Mouse (Mus musculus) G1E (cell line): ENCODE measurements at regions not wholly inside any gene's neighbourhood (a gene's known extent, or its start where the extent isn't known, plus 50 kb on each side); places are given as distances from the start of the nearest gene placed in this dataset.

Source experiments
- ATAC-seq: 2 replicates; pipeline ENCODE4 v1.8.0; 2016; ENCODE audit warnings: mild to moderate bottlenecking; ENCODE audit not compliant: insufficient number of reproducible peaks, poor library complexity, low FRiP score, severe bottlenecking; ENCODE audit errors: extremely low read depth
- DNase-seq: peaks from one replicate; pipeline ENCODE4 v3.0.0; 2012; ENCODE audit warnings: low spot score
- H3K27me3 ChIP-seq: 2 replicates; pipeline ENCODE4 v1.6.1; 2012; ENCODE audit warnings: mild to moderate bottlenecking, low read length, inconsistent platforms; ENCODE audit not compliant: insufficient read depth
- H3K36me3 ChIP-seq: replicated peaks from 2 replicates; pipeline ENCODE3; 2012; ENCODE audit warnings: mild to moderate bottlenecking, inconsistent platforms
- H3K4me1 ChIP-seq: 2 replicates; pipeline ENCODE4 v1.6.1; 2012; ENCODE audit warnings: low read depth, low read length, inconsistent platforms, mixed read lengths; ENCODE audit not compliant: insufficient read depth
- H3K4me3 ChIP-seq: 2 replicates; pipeline ENCODE4 v1.5.1; 2012; ENCODE audit warnings: low read depth, mild to moderate bottlenecking, inconsistent platforms, low read length, moderate library complexity, mixed read lengths
- H3K9me3 ChIP-seq: replicated peaks from 2 replicates; pipeline ENCODE4 v1.6.1; 2012; ENCODE audit warnings: inconsistent platforms
- CTCF ChIP-seq: IDR thresholded peaks from 2 replicates; pipeline ENCODE4 v1.5.1; 2012; ENCODE audit warnings: low read depth, low read length, inconsistent platforms, mixed read lengths
- GATA1 ChIP-seq: IDR thresholded peaks from 2 replicates; pipeline ENCODE4 v1.6.1; 2012; ENCODE audit warnings: borderline replicate concordance, low read length, inconsistent platforms, mixed read lengths
- GATA2 ChIP-seq: IDR thresholded peaks from 2 replicates; pipeline ENCODE4 v1.6.1; 2012; ENCODE audit warnings: low read depth, low read length, inconsistent platforms, borderline replicate concordance
- POLR2AphosphoS5 ChIP-seq: IDR thresholded peaks from 2 replicates; pipeline ENCODE4 v1.6.1; 2012; ENCODE audit warnings: low read depth, low read length, inconsistent platforms; ENCODE audit not compliant: insufficient replicate concordance
- TAL1 ChIP-seq: conservative IDR thresholded peaks from 2 replicates; pipeline ENCODE4 v1.6.1; 2012; ENCODE audit warnings: low read depth, low read length, inconsistent platforms, mixed read lengths

- H3K36me3 ChIP-seq = no peaks in the 10 kb centered on the region
- TF ChIP-seq GATA2 (no peak), GATA1 (no peak), CTCF (no peak), POLR2AphosphoS5 (no peak), TAL1 (no peak)
- no peaks in the 10 kb centered on the region for H3K4me1 ChIP-seq
- no peak for ATAC-seq
- H3K9me3 ChIP-seq = peaks cover 54% of the 10 kb centered on the region
- DNase-seq = no peak
- H3K27me3 ChIP-seq = no peaks in the 10 kb centered on the region
- H3K4me3 ChIP-seq = no peak overlapping the region
Measured at GRCm38 (mm10) chr6:143518476-143518875, 351.5 kb downstream of the Etnk1 start.

GRCm38 (mm10) chr6:143519668-143520067, 352.6 kb downstream of the Etnk1 start:
- Histone ChIP-seq H3K4me1 (no peaks in the 10 kb centered on the region), H3K27me3 (no peaks in the 10 kb centered on the region), H3K36me3 (no peaks in the 10 kb centered on the region), H3K4me3 (no peak overlapping the region), H3K9me3 (peaks cover 53% of the 10 kb centered on the region)
- DNase-seq = no peak
- ATAC-seq = no peak
- no peak for TF ChIP-seq TAL1
- TF ChIP-seq GATA1 = no peak
- TF ChIP-seq POLR2AphosphoS5 = no peak
- no peak for TF ChIP-seq GATA2
- no peak for TF ChIP-seq CTCF

GRCm38 (mm10) chr6:143525092-143525491, 358.1 kb downstream of the Etnk1 start:
- Histone ChIP-seq H3K36me3 (no peaks in the 10 kb centered on the region), H3K4me3 (no peak overlapping the region), H3K4me1 (no peaks in the 10 kb centered on the region), H3K9me3 (peaks cover 48% of the 10 kb centered on the region), H3K27me3 (no peaks in the 10 kb centered on the region)
- DNase-seq (no peak), ATAC-seq (no peak)
- no peak for TF ChIP-seq TAL1
- no peak for TF ChIP-seq POLR2AphosphoS5
- TF ChIP-seq GATA2 = no peak
- TF ChIP-seq CTCF = no peak
- TF ChIP-seq GATA1 = no peak

DNA sequence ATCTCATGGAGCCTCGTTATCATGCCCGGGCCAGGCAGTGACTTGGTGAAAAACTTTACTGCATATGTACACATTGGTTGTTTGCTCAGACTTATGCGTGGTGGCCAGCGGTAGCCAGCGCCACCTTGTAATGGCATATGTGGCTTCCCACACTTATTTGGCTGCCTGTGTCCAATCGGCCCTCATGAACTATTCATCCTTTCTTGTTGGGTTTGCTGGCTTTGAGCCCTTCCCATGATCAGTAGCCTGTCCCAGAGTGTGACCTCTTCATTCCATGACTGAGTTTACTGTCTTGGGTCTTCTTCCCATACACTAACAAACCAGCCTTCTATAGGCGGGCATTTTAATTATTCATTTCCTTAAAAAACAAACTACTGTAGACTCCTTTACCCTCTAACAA, 361.9 kb downstream of the Etnk1 start:
- ATAC-seq (no peak), DNase-seq (no peak)
- no peak overlapping the region for H3K4me3 ChIP-seq
- no peaks in the 10 kb centered on the region for H3K27me3 ChIP-seq
- no peaks in the 10 kb centered on the region for H3K36me3 ChIP-seq
- H3K9me3 ChIP-seq = peaks cover 48% of the 10 kb centered on the region
- no peaks in the 10 kb centered on the region for H3K4me1 ChIP-seq
- TF ChIP-seq CTCF = no peak
- no peak for TF ChIP-seq GATA1
- TF ChIP-seq POLR2AphosphoS5 = no peak

DNA sequence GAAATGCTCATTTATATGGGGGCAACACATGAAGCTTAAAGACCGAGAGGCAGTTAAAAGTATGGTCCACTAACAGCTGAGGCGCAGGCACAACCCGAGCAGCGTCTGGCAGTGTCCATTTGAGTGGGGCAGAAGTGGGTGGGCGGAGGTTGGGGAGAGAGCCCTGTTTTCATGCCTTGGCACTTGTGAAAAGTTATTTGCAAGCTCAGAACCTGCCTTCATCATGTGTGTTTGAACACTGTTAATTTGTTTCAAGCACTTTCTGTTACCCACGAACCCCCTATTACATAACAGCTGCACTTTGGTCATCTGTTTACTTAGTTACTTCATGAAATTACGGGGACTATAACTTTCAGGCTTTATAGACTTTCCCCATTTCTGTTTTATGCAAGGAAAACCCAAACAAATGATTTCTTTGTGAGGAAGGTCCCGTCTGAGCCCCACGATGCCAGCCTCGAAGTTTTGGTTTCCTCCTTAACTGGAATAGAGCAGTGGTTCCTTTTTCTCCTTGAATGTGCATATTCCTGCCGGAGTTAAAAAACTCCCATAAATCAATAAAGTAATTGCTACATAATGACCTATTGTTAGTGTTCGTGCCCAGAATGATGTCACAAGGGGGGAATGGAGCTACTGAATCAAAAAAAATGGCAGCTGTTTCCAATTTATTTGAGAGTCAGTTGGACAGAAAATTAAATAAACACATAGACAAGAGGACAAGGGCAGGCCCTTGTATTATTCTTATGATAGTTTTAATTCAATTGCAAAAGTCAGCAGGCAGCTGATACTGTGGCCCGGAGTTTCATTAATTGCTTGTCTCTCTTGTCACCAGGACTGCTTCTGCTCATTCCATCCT, 363.6 kb downstream of the Etnk1 start:
- Histone ChIP-seq H3K9me3 (peaks cover 52% of the 10 kb centered on the region), H3K27me3 (no peaks in the 10 kb centered on the region), H3K4me3 (no peak overlapping the region), H3K4me1 (no peaks in the 10 kb centered on the region), H3K36me3 (no peaks in the 10 kb centered on the region)
- no peak for TF ChIP-seq POLR2AphosphoS5
- no peak for TF ChIP-seq CTCF
- TF ChIP-seq TAL1 = no peak
- no peak for TF ChIP-seq GATA2
- no peak for TF ChIP-seq GATA1
- no peak for ATAC-seq
- no peak for DNase-seq

GRCm38 (mm10) chr6:143531477-143531876, 364.5 kb downstream of the Etnk1 start:
- no peak for TF ChIP-seq GATA2
- TF ChIP-seq TAL1 = no peak
- no peak for TF ChIP-seq POLR2AphosphoS5
- no peak for TF ChIP-seq GATA1
- TF ChIP-seq CTCF = no peak
- H3K36me3 ChIP-seq = no peaks in the 10 kb centered on the region
- no peak overlapping the region for H3K4me3 ChIP-seq
- H3K4me1 ChIP-seq = no peaks in the 10 kb centered on the region
- H3K27me3 ChIP-seq = no peaks in the 10 kb centered on the region
- DNase-seq (no peak), ATAC-seq (no peak)
- peaks cover 56% of the 10 kb centered on the region for H3K9me3 ChIP-seq
